Mouse (Mus musculus): ENCODE results near the gene Grm3.

Grm3 gene

DNA sequence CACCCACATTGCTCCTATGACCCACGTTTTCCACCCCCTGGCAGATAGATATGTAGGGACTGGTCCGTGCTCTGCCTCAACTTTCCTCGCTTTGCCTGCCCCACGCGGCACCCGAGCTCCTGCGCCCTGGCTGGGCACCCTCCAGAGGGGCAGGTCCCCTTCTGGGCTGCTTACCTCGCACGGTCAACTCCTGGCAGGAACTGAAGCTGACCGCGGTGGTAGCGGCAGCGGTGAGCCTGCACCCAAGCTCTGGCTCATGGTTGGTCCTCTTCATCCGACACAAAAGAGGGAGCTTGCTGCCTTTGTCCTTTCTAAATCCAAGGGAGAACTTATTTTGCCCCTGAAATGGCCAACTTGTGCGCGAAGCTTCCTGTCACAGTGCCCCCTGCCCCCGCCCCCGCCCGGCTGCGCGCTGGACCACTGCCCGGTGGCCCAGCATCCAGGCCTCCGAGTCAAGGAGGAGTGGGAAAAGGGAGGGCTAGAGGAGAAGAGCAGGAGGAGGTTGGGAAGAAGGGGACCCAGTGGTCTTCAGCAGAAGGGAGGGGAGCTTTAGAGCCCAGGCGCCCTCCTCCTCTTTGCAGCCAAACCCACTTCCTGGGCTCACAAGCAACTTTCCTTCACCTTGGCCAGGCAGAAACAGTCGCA, at the start of gene Grm3:
TSS of gene Grm3 (minus strand) at position 215 of the 645 bp plus-strand sequence.
- DNase-seq (ENCODE audit: low read depth, low spot score), result no peak

DNA sequence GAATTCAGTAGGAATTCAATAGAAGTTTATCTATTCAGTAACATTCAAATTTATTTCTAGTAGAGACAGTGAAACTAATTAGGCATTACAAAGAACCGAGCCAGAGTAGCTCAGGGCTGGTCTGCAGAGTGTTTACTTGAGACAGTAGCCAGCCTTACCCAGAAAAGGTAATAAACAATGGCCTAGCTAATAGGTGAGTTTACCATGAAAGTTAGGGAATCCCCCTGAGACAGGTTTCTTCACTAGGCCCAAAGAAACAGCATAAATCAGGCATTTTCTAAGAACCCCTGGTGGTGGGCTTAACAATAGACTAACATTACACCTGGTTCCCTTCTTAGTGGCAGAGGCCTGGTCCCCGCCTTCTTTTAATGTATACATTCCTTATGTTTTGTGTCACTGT, 30.8 kb upstream of the Grm3 start:
- DNase-seq (ENCODE audit: low read depth, low spot score), result no peak

DNA sequence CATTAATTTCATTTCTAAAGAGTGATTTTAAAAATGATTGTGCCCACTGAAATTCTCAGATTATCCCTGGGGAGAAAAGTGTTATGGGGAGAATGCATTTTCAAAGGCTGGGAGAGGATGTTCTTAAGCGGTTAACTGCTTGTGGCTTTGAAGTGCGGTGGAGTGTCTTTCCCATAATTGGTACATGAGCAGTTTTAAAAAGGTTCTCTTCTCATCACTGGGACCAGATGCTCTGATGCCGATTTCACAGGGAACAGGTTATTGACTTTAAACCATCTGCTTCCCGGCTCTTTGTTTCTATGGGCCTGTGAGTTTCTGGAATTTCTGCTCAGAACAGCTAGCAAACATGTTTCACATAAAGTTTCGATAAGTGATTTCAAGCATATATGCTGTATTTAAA, 23.2 kb upstream of the Grm3 start:
- no peak for DNase-seq (ENCODE audit: low read depth, low spot score)

DNA sequence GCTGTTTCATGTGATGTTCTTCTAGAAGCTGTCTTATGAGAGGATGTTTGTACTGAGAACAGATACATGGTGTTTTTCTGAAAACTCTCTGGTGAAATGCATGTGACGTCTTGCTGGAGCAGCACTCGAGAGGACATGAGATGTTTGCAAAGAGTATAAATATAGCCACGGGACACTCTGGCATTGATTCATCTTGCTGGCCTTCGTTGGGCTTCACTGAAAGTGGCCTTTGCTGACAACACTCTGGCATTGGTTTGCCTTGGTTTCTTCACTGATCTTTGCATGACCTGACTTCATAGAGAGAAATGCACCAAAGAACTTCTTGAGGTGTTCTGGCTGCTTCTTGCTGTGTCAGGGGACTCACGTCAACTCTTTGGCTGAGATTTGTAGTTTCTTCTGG, 19.1 kb upstream of the Grm3 start:
- no peak for DNase-seq (ENCODE audit: low read depth, low spot score)

DNA sequence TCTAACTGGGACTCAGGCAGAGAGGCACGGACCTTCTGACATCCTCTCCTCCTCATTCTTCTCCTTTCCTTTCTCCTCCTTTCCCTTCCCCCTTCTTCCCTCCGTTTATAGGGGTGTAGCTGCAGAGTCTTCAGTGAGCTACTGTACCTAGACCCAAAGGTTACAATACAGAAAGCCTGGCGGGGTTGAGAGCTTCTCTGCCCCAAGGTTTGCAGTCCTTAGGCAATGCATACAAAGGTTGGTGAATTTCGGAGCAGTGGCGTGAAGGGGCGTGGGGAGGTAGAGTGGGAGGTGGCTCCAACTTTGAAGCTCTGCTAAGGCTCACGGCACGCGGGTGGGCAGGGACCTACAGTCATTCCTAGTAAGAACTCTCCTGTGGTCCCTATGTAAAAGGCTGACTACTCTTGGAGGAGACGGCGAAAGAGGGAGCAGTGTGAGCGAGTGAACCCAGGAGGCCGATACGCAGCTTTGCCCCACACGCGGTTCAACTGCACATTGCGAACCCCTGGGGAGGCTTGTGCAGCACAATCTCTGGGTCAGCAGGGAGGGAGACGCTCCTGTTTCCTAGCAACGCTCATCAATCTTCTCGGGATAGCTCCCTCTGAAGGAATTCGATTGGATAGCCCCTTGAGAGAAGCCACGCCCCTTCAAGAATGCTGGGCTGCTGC, 765 bp upstream of the Grm3 start:
- DNase-seq (ENCODE audit: low read depth, low spot score), result no peak

DNA sequence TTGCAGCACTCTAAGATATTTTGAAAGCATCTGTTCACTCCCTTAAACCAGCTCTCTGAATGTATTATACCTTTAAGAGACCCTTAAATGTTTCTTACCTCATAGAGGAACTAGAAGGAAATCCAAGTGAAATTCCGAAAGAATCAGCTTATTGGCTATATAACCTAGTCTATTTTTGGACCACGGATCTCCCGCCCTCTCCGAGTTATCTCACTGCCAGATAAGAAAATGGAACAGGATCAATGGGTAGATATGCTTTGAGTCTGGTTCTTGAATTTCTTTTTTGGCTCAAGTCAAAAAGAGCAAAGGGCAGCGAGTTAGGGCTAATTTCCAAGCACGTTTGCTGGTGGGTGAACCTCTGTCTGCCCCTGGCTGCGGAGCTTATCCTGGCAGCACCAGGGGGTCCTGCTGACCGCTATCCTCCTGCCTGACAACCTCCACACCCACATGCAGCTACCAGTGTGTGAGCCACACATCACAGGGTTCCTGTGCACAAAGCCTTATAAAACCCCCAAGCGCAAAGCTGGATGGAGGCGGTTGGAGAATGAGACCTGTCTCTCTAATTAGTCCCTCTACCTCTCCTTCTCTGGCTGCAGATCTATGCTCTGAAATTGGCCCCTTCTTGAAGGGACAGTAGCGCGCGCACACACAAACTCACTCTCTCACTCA, 549 bp downstream of the Grm3 start:
- no peak for DNase-seq (ENCODE audit: low read depth, low spot score)

DNA sequence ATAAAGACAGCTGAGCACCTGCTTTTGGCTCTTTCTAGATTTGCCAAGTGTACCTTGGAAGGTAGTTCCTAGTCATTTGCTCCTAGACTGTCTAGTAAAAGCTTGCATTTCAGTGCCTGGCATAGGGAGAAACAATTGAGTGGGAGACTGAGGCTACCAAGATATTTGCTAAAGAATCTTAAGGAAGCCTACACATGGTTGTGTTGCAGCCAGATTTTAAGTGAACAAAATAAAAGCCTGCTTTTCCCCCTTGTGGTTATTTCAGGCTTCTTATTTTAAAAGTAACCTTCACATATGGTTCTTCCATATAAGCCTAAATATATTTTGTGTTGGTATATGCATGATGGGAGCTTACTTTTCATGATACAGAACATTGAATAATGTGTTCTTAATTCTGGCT, 3.8 kb downstream of the Grm3 start:
- DNase-seq (ENCODE audit: low read depth, low spot score), result no peak

DNA sequence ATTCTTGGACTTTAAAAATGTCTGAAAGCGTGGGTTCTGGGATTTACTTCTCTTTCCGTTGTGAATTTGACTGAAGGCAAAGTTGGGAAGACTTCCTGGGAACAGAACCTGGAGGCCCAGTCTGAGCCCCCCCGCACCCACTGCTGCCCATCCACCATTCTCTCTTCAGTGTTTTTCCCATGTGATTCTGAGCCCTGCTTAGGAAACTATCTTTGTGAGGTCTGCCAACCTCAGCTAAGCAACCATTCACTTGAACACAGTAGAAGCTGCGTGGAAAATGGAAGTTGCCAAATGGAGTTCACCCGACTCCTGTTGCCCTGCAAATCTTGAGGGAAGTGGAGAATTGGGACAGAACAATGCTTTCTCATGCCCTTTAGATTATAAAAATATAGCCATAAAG, 8.7 kb downstream of the Grm3 start:
- DNase-seq (ENCODE audit: low read depth, low spot score), result no peak

DNA sequence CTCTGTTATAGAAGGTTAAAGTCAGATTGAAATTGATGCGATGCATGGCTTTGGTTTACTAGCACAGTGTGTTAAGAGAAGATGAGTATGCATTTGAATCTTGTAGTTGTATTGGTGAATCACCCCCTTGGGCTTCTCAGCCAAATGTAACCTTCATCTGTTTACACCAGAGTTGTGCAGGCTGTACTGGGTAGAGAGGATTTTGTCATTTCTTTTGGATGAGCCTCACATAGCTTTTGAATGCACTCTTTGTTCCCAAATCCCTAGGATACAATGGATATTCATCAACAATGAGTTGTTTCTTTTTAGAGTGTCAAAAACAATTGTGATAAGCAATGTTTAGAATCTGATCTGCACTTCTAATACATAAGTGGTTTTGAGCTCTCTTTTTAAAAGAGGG, 17.9 kb downstream of the Grm3 start:
- DNase-seq (ENCODE audit: low read depth, low spot score), result no peak

DNA sequence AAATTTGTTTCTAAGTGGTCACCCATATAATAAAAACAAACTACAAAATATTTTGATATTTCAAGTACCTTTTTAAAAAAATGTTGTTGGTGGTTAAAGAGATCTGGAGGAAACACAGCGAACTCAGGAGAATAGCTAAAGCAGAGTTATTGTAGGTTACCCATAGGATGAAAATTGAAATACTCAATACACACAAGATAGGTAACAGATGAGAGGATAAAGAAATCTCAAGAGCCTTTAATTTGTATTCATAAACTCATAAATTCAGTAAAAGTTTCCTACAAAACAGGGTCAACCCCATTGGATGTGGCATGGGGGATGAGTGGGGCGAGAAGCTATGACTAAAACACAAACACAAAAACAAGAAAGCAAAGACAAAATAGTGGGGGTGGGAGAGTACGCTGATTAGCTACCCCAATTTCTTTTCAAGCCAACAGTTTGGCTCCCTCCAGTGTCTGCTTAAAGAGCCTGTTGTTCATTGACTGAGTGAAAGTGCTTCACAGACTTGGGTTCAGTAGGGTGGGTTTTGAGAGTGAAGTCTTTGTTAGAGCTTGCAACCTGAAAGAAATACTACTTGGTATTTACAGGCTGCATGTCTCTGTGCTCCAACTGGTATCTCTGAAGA, 21.5 kb downstream of the Grm3 start:
- DNase-seq (ENCODE audit: low read depth, low spot score), result no peak

DNA sequence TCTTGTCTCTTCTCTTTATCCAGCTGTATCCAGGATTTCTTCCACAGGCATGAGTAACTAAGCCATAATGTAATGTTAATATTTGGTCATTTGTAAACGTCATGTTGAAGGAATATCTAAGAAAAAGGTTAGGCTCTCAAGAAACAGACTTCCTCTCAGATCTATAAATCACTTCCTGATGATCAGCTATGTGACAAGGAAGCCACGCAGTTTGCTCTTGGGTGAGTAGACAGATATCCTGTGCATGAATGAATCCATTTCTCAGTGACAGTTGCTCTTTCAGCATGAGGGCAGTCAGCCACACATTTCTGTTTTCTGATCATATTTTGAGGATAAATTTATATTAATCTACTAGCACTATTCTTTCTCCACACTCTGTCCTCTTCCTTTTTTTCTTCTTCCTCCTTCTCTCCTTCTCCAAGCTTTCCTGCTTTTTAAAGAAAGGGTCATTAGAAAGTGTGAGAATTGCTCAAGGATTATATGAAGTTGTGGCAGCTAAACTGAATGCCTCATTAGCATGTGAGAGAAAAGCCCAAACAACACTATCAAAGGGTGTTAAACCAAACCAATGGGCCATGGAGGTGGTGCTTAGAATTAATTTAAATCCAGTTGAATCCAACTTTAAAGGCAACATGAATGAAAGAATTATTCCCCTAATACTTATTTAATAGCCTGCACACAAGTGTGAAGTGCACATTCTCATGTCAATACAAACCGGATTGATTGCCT, 22.1 kb downstream of the Grm3 start:
- no peak for DNase-seq (ENCODE audit: low read depth, low spot score)

DNA sequence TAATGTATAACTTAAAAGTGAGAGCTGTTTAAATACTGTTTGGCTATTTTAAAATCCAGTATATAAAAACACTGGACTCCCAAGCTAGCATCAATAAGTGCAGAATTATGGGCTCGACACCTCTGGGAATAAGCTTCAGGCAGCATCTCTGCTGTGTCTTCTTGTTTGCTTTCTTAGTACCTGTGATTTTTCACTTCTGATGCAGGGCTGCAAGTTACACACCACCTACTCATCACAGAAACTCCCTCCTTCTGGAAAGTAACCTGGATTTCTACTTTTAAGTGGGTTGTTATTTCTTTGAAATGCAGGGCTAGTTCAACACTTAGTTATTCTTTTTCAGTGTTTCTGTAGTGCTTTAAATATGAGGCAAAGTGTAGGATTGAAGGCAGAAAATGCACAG, 32.6 kb downstream of the Grm3 start:
- no peak for DNase-seq (ENCODE audit: low read depth, low spot score)

DNA sequence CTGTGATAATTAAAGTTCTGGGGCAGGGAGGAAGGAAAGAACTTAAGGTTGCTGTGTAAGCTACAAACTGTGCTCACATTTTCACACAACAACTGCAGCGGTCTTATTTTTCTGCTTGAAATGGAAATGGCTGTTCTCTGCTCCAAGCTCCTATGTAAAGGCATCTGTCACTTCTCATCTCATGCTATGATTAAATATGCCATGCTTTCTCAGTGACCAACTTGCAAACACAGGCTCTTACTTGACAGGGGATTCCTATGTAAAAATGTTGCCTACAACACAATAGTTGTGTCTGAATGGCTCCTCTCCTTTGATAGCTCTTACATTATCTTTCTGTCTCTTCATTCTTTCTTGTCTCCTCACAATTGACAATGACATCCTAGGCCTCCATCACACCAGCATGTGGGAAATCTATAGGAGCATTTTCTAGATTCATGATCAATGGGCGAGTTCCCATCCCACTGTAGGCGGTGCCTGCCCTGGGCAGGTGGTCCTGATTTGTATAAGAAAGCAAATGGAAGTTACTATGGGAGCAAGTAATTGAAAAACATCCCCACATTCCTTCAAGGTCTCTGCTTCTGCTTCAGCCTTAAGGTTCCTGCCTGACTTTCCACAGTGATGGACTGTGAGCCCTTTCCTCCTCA, 34.2 kb downstream of the Grm3 start:
- DNase-seq (ENCODE audit: low read depth, low spot score), result no peak

DNA sequence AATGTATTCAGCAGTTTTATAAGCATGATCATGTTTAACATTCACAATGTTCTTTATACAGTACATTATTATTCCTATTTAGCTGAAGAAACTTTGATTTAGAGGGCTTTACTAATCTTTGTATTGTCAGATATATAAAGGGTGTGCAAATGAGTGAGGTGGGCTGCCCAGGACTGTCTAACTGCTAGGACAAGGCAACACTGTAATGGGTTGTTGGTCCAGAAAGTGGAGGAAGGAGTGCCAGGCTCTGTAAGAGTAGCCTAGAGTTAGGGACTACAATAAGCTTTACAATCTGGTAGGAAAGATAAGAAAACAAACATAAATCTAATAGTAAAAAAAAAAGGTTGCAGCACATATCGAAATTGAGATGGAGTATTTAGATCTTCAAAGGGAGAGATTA, 34.8 kb downstream of the Grm3 start:
- DNase-seq (ENCODE audit: low read depth, low spot score), result no peak

DNA sequence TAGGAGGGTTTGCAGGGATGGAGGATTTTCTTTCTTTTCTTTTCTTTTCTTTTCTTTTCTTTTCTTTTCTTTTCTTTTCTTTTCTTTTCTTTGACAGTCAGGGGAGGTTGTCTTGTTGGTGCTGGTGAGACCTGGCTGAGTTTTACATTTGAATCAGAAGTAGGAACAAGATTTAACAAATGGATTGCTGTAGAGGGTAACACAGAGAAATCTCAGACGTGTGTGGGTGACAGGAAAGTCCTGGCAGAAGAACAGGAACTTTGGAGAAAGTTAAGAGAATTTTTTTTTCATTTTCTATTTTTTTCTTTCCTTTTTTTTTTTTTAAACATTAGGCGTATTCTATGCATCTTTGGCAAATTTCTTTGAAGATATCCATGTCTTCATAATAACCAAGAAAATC, 41.8 kb downstream of the Grm3 start:
- DNase-seq (ENCODE audit: low read depth, low spot score), result no peak

DNA sequence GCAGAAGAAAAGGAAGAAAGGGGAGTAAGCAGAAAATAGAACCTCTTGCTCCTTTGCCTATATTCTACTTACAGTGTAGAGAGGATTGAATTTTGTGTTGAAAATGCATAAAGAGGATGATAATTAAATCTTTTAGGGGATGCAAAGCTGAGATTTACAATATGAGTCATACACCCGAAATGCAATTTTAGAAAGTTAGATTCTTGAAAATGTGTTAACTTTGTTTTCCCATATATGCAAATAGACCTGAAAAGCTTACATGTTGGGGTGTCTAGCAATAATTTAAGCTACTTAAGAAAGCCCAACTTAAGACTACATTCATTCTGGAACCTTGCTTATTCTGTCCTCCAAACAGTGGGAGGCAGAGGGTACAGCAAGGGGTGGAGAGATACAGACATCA, 56.0 kb downstream of the Grm3 start:
- no peak for DNase-seq (ENCODE audit: low read depth, low spot score)

DNA sequence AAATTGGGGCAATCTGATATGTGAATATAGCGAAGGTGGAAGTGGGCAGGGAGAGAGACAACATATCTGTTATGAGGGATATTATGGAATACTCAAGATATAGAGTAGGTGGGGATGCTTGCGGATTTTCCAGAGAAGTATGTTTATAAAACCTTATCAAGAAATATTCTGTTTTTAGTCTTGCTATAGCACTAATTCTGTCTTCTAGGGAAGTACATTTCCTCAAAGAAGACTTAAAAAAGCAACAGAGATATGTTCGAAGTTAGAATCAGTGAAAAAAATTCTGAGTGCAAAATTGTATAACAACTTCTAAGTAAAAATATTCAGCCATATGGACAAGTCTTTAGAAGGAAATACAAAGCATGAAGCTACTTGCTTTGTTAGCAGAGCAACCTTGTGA, 61.6 kb downstream of the Grm3 start:
- DNase-seq (ENCODE audit: low read depth, low spot score), result no peak

DNA sequence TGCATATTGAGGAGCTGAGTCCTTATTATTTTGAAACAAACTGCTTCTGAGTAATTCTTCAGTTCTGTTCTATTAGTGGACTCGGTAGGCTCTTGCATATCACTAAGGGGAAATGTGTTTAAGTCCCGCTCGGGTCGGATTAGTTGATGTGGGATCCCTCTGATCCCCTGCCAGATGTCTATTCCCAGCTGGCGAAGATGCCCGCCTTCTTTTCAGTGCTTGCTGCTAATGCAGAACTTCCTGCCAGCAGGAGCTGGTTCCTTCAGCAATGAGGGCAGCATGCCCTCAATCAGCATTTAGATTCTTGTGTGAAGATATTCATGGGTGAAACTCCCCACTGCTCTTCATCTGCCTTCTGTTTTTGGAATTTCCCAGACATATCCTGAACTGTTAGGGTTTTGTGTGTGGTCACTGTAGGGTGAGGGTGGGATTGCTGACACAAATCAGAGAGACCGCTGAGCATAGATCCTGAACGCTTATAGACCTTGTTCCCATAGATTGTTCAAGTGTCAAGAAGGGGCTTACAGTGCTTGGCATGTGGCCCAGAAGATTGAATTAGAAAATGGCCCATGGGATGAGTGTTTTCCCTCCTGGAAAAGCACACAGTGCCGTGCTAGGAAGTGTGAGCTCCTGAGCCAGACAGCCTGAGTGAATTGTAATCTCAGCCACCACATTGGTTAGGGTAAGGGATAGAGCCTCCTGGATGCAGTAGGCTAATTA, 62.9 kb downstream of the Grm3 start:
- no peak for DNase-seq (ENCODE audit: low read depth, low spot score)

DNA sequence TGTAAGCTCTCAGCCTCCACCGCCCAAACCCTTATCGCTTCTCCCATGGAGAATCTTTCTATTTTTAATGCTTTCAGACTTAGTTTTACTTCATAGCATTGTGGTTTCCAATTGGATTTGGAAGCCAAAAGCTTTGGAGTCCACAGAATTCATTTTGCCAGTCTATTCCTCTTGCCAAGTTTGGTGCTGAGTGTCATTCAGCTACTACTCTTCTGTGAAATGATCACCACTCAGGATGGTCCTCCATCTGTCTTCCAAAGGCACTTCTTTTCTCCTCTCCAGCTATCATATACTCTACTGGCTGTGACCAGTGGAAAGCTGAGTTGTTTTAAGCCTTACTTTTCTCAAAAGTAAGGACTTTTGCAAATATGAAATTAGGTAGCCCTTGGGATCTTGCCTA, 86.4 kb downstream of the Grm3 start:
- no peak for DNase-seq (ENCODE audit: low read depth, low spot score)

DNA sequence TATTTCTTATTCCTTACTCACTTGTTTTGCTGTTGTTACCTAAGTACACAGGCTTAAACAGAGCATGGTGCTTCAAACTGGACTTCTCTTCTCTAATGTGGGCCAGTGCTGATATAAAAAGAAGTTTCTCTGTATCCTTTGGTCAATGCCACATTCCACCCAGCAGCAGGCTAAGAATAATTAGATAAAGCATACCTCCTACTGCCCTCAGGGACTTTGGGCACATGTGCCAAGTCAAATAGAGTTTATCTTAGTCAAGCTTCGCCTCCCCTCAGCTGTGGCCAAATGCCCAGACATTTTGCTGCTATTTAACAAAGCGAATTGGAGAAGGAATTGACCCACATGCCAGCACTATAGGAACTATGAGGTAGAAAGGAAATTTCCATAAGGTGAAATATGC, 97.8 kb downstream of the Grm3 start:
- no peak for DNase-seq (ENCODE audit: low read depth, low spot score)

DNA sequence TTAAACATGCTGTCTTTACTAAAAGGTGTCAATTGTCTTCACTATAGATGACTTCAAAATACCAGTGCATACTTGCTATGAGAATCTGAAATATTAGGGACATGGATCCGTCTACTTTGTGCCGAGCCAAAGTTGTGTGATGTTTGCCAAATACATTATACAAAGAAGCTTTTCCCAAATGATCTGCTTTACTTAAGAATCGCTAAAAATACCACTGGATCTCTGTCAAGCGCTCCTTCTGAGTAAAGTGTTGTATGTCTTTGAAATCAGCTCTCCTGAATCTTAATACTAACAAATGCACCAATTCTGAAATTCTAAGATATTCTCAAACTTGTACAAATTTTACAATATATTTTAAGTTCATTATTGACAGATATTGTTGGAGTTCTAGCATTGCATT, 100.6 kb downstream of the Grm3 start:
- no peak for DNase-seq (ENCODE audit: low read depth, low spot score)

Measured in CD4-positive helper T cell, adult 2 months (primary cell).